Mouse (Mus musculus) MEL (cell line): Measurements from ENCODE around the gene Ncbp2.

Experiments used
- CTCF ChIP-seq, 3 experiments: IDR thresholded peaks in 2 of 3; conservative IDR thresholded peaks in 1 of 3; 2 replicates each; pipeline ENCODE4 v1.5.1; 2011 to 2012; ENCODE audit warnings: low read length in 3 of 3, low read depth in 2 of 3, mild to moderate bottlenecking in 2 of 3, improper control_type of control experiment in 1 of 3, inconsistent platforms in 1 of 3, mixed read lengths in 1 of 3, moderate library complexity in 1 of 3; ENCODE audit not compliant: control insufficient read depth in 1 of 3, insufficient read depth in 1 of 3, poor library complexity in 1 of 3, severe bottlenecking in 1 of 3
- ETS1 ChIP-seq: IDR thresholded peaks from 2 replicates; pipeline ENCODE4 v1.6.1; 2012; ENCODE audit warnings: low read depth, mild to moderate bottlenecking, inconsistent platforms, low read length, improper control_type of control experiment, moderate library complexity
- GATA1 ChIP-seq: IDR thresholded peaks from 2 replicates; pipeline ENCODE4 v1.6.1; 2011; ENCODE audit warnings: low read depth, low read length, improper control_type of control experiment
- HCFC1 ChIP-seq: IDR thresholded peaks from 2 replicates; pipeline ENCODE4 v1.6.1; 2012; ENCODE audit warnings: low read depth, mild to moderate bottlenecking, inconsistent platforms, low read length, improper control_type of control experiment, moderate library complexity
- MAFK ChIP-seq: IDR thresholded peaks from 2 replicates; pipeline ENCODE4 v1.6.1; 2011; ENCODE audit warnings: low read depth, mild to moderate bottlenecking, low read length, improper control_type of control experiment, borderline replicate concordance
- MAX ChIP-seq: IDR thresholded peaks from 2 replicates; pipeline ENCODE4 v1.6.1; 2011; ENCODE audit warnings: low read length, improper control_type of control experiment
- MYC ChIP-seq: IDR thresholded peaks from 2 replicates; pipeline ENCODE4 v1.6.1; 2011; ENCODE audit warnings: low read depth, mild to moderate bottlenecking, low read length, improper control_type of control experiment, moderate library complexity
- POLR2A ChIP-seq, 2 experiments: IDR thresholded peaks; 2 replicates each; pipeline ENCODE4 v1.6.1; 2011 to 2012; ENCODE audit warnings: low read length in 2 of 2, mild to moderate bottlenecking in 2 of 2, control low read depth in 1 of 2, improper control_type of control experiment in 1 of 2, low read depth in 1 of 2, moderate library complexity in 1 of 2; ENCODE audit not compliant: control insufficient read depth in 1 of 2, insufficient read depth in 1 of 2, poor library complexity in 1 of 2
- POLR2AphosphoS2 ChIP-seq: IDR thresholded peaks from 2 replicates; pipeline ENCODE4 v1.6.1; 2011; ENCODE audit warnings: low read length, improper control_type of control experiment
- POLR2AphosphoS5 ChIP-seq: IDR thresholded peaks from 2 replicates; pipeline ENCODE4 v1.6.1; 2012; ENCODE audit warnings: low read depth, borderline replicate concordance, mild to moderate bottlenecking, inconsistent platforms, low read length, moderate library complexity, mixed read lengths
- TBP ChIP-seq: IDR thresholded peaks from 2 replicates; pipeline ENCODE4 v1.8.0; 2011; ENCODE audit warnings: low read depth, low read length, improper control_type of control experiment
- TCF12 ChIP-seq: IDR thresholded peaks from 2 replicates; pipeline ENCODE4 v1.6.1; 2014; ENCODE audit warnings: low read depth, mild to moderate bottlenecking, inconsistent platforms, low read length, improper control_type of control experiment, moderate library complexity
- ZNF384 ChIP-seq: IDR thresholded peaks from 2 replicates; pipeline ENCODE4 v1.6.1; 2012; ENCODE audit warnings: low read depth, mild to moderate bottlenecking, inconsistent platforms, low read length, improper control_type of control experiment

DNA sequence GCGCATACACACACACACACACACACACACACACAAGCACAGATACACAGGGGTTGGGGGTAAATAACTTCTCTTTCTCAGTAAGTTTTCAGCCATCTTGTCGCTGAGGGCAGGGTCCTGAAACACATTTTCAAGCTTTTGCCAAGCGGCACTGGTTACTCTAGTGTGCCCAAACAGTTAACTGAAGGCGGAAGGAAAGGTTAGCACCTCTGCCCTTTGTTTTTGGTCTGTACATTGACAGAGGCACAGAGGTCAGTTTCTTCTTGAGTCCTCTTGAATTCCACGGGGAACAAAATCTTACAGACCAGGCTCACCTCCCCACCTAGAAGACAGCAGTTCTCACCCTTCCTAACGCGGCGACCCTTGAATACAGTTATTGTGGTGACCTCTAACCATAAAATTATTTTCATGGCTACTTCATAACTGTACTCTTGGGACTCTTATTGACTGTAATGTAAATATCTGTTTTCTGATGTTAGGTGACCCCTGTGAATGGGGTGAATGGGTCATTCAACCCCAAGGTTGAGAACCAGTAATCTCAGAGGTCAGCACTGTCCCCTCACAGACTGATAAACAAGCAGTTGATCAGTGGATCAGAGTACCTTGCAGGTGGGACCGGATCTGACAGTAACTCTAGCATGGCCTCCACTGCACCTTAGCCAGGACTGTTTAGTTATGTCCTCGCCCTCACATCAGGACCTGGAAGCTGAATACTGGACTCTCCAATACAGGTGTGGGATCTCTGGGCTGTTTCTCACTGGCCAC is 60.4 kb downstream of the Ncbp2 start:
- TF ChIP-seq TBP = no peak
- TF ChIP-seq POLR2AphosphoS2 = no peak
- no peak for TF ChIP-seq MAFK
- no peak for TF ChIP-seq TCF12
- TF ChIP-seq POLR2A (IDR thresholded peaks at IDR 0.05; ENCODE audit: control insufficient read depth in 1 of 2, insufficient read depth in 1 of 2, low read depth in 1 of 2, low read length in 2 of 2, poor library complexity in 1 of 2) = no peak
- no peak for TF ChIP-seq ETS1
- no peak for TF ChIP-seq MYC
- no peak for TF ChIP-seq CTCF (IDR thresholded peaks at IDR 0.05 in 2 of 3, conservative IDR thresholded peaks at IDR 0.05 in 1 of 3; ENCODE audit: control insufficient read depth in 1 of 3, insufficient read depth in 1 of 3, low read depth in 2 of 3, low read length in 3 of 3, poor library complexity in 1 of 3, severe bottlenecking in 1 of 3)
- no peak for TF ChIP-seq ZNF384
- no peak for TF ChIP-seq GATA1
- no peak for TF ChIP-seq MAX
- TF ChIP-seq HCFC1 = no peak
- no peak for TF ChIP-seq POLR2AphosphoS5
